Mouse (Mus musculus): ENCODE measurements around the gene Olfr822.
A peak's percentile ranks its signal among the peaks of the same experiment; 100 is the strongest.
"Not testable (repeated sequence)": the region's sequence is repeated elsewhere in the genome, so short reads cannot be mapped to it uniquely, and the experiment has no call there.

Olfr822 gene

GRCm38 (mm10) chr10:130070910-130071309, at the start of gene Olfr822:
Olfr822 (plus strand) TSS chr10:130071210.
- DNase-seq (ENCODE audit: low read depth, low spot score), result no peak

GRCm38 (mm10) chr10:130030048-130030447, 41.0 kb upstream of the Olfr822 start, which contains the start of gene Olfr821:
Olfr821 (plus strand) TSS chr10:130030348.
- DNase-seq (ENCODE audit: low read depth, low spot score), result no peak

GRCm38 (mm10) chr10:130037096-130037495, 33.9 kb upstream of the Olfr822 start:
- DNase-seq (ENCODE audit: low read depth, low spot score), result peak; percentile 84

GRCm38 (mm10) chr10:130092838-130093440, 21.9 kb downstream of the Olfr822 start:
- peak; percentile 68 for DNase-seq (ENCODE audit: low read depth, low spot score)

- peak; percentile 14 for DNase-seq (ENCODE audit: low read depth, low spot score)
Observed at GRCm38 (mm10) chr10:130096104-130096503, 25.1 kb downstream of the Olfr822 start.

- not testable (repeated sequence) for DNase-seq (ENCODE audit: low read depth, low spot score)
Observed at GRCm38 (mm10) chr10:130115283-130115682, 44.3 kb downstream of the Olfr822 start, which contains the start of gene Olfr823. Olfr823 (minus strand) TSS chr10:130115383.

- peak; percentile 70 for DNase-seq (ENCODE audit: low read depth, low spot score)
Observed at GRCm38 (mm10) chr10:130116045-130116444, 45.0 kb downstream of the Olfr822 start.

Measured in R1 (cell line).